Mouse (Mus musculus): ENCODE measurements around the gene Brpf3.

Gene Brpf3

DNA sequence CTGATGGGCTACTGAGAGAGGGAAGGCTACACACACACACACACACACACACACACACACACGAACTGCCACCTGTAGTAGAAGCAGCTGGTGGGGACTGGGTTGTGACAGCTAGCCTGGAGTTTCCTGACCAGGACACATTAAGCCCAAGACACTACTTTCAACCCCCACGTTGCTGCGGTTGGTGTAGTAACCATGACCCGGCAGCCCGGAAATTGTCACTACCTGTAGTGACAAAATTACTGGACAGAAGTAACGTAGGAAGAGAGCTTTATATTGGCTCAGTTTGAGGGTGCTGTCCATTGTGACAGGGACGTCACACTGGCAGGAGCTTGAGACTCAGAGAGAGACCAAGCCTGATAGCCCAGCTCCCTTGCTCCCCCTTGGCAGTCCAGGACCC, 71.4 kb downstream of the Brpf3 start:
- DNase-seq (ENCODE audit: low read depth, low spot score) = no peak

DNA sequence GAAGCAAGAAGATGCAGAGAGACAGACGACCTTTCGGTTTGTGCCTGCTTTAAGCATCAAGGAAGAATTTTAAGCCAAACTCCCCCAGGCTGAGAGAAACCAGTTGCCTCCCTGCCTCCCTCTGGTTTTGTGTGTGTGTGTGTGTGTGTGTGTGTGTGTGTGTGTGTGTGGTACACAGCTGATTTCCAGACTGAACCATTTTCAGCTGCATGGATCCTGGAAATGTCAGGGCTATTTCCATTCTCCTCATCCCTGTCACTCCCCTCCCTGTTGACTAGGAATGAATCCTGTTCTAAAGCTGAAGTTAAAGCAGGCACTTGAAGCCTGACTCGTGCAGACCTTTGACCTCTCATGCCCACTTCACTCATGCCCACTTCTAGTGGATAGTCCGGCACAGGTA, 73.3 kb downstream of the Brpf3 start:
- no peak for DNase-seq (ENCODE audit: low read depth, low spot score)

- DNase-seq (ENCODE audit: low read depth, low spot score) = no peak
Observed at GRCm38 (mm10) chr17:28874825-28875224, 73.9 kb downstream of the Brpf3 start.

DNA sequence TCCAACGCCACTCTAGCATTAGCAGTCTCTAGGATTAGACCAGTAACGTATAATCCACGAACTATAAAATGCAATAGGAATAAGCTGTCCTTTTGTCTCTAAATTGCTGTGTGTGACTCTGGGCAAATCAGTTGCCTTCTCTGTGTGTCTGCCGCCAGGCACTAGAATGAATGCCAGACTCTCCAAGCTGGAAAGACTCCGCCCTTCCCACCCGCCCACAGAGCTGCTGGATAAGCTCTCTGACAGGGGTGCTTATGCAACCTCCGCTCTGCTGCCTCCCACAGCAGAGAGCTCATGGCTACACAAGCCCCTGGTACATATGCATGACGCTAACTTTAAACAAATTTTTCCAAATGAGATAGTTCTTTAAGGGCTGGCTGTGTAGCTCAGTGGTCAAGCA, 74.4 kb downstream of the Brpf3 start:
- no peak for DNase-seq (ENCODE audit: low read depth, low spot score)

DNA sequence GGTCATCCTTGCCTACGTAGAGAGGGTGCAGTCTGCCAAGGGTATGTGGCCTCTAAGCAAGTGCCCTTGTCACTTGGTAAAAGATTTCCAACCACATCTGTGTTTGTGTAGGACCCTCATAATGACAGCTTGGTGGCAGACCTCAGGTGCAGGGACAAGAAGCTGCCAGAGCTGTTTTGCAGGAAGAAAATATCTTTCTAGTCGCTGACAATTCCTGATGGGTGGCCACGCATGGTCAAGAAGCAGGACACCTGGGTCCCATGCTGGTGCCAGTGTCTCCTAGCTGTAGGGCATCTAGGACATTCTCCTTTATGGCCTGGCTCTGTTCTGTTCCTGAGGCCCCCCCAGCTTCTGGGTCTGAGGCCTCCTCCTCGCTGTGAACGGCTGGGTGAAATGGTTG, 75.4 kb downstream of the Brpf3 start:
- DNase-seq (ENCODE audit: low read depth, low spot score) = no peak

DNA sequence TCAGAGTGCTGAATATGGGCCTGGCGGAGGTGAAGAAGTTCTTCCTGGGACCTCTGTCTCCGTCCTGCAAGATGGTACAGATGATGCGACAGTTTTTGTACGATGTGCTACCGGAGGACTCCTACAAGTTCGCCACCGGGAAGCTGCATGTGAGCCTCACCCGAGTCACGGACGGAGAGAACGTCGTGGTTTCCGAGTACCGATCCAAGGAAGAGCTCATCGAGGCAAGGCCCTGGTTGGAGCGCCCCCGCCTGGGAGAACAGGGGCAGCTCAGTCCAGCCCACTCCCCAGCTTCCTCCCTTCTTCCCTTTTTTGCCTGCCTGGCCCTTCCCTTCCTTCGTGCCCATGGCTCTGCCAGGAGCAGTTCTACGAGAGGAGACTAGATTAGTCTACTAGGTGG, 75.9 kb downstream of the Brpf3 start:
- no peak for DNase-seq (ENCODE audit: low read depth, low spot score)

GRCm38 (mm10) chr17:28879931-28880391, 79.1 kb downstream of the Brpf3 start:
- DNase-seq (ENCODE audit: low read depth, low spot score) = peak; percentile 75

- peak; percentile 43 for DNase-seq (ENCODE audit: low read depth, low spot score)
Observed at GRCm38 (mm10) chr17:28882316-28882715, 81.4 kb downstream of the Brpf3 start.

GRCm38 (mm10) chr17:28882810-28883209, 81.9 kb downstream of the Brpf3 start:
- DNase-seq (ENCODE audit: low read depth, low spot score) = no peak

GRCm38 (mm10) chr17:28883941-28884516, 83.1 kb downstream of the Brpf3 start:
- DNase-seq (ENCODE audit: low read depth, low spot score) = no peak

- no peak for DNase-seq (ENCODE audit: low read depth, low spot score)
Observed at GRCm38 (mm10) chr17:28885231-28885630, 84.3 kb downstream of the Brpf3 start.

GRCm38 (mm10) chr17:28886266-28886665, 85.4 kb downstream of the Brpf3 start:
- no peak for DNase-seq (ENCODE audit: low read depth, low spot score)

Measured in WW6 (cell line).